9 mouse cellular contexts compared by ENCODE assay signal in the genomic region with DNA sequence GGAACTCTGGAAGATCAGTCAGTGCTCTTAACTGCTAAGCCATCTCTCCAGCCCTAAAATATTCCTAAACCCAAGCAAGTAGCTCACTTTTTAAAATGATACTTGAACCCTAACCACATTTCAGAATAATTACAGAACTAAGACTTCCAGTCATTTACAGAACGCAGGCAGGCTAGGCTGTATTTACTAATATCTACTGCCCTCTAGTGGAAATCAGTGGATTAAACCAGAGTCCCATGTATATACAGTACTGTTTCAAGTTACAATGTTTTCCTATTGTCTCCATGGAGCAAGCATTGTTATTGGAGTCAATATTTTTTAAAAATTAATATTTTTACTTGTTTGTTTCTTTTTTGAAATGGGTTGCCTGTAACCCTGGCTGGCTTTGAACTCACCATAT. TPM values are rescaled to one million over a fixed set of nuclear protein-coding genes. Genes with fewer than 3 reads are reported as not detected.
DNase-seq lines count a peak whose midpoint lies in the region; ATAC-seq and TF ChIP-seq lines count a peak whose summit lies in the region.
"Had no signal": no experiment of that assay in that cellular context is flagged by ENCODE, and none has a peak within 500 bp of the region (broad histone marks: within the 10 kb centered on the region; RNA-seq: fewer than 3 reads in every experiment).

No protein-coding gene starts in this region.

- no peaks in the 10 kb centered on the region for H3K27me3 ChIP-seq in heart, embryonic 16.5 days (ENCODE audit: control insufficient read depth, insufficient read depth, low read length)
- H3K27me3 ChIP-seq in heart, embryonic 10.5 days (ENCODE audit: insufficient read depth, poor library complexity, severe bottlenecking): no peaks in the 10 kb centered on the region
- H3K27me3 ChIP-seq in hindbrain, postnatal 0 days (ENCODE audit: insufficient read depth, low read length): no peaks in the 10 kb centered on the region
- H3K27me3 ChIP-seq: stomach, embryonic 15.5 days had no signal

- DNase-seq in heart, embryonic 10.5 days (ENCODE audit: low spot score): no peak
- DNase-seq in 416B (ENCODE audit: low read depth): peak; percentile 79
- peak; percentile 81 for DNase-seq in hindbrain, postnatal 0 days (ENCODE audit: low spot score)
- DNase-seq in retina, postnatal 1 day: peak; percentile 69
- DNase-seq in spleen, adult 12 weeks (ENCODE audit: low spot score): no peak
- DNase-seq in urinary bladder, postnatal 25 days (ENCODE audit: low spot score): no peak

- no peak overlapping the region for H3K4me2 ChIP-seq in heart, embryonic 16.5 days (ENCODE audit: low read depth, low read length)
- no peak overlapping the region for H3K4me2 ChIP-seq in hindbrain, postnatal 0 days (ENCODE audit: low read depth, low read length)
- H3K4me2 ChIP-seq: stomach, embryonic 15.5 days had no signal

- no peak overlapping the region for H3K9ac ChIP-seq in heart, embryonic 16.5 days (ENCODE audit: low read length)
- H3K9ac ChIP-seq in hindbrain, postnatal 0 days (replicated peaks; ENCODE audit: low read length): no peak overlapping the region
- H3K9ac ChIP-seq: stomach, embryonic 15.5 days had no signal

- H3K36me3 ChIP-seq in heart, embryonic 16.5 days (ENCODE audit: control insufficient read depth, insufficient read depth): no peaks in the 10 kb centered on the region
- no peaks in the 10 kb centered on the region for H3K36me3 ChIP-seq in heart, embryonic 10.5 days
- no peaks in the 10 kb centered on the region for H3K36me3 ChIP-seq in hindbrain, postnatal 0 days (ENCODE audit: insufficient read depth, low read length)
- H3K36me3 ChIP-seq: stomach, embryonic 15.5 days had no signal

- no peak overlapping the region for H3K27ac ChIP-seq in heart, embryonic 16.5 days (ENCODE audit: low read length)
- H3K27ac ChIP-seq in heart, embryonic 10.5 days: no peak overlapping the region
- H3K27ac ChIP-seq in hindbrain, postnatal 0 days: no peak overlapping the region
- H3K27ac ChIP-seq: stomach, embryonic 15.5 days had no signal

- no peak overlapping the region for H3K4me3 ChIP-seq in heart, embryonic 16.5 days (ENCODE audit: low read length)
- no peak overlapping the region for H3K4me3 ChIP-seq in heart, embryonic 10.5 days
- no peak overlapping the region for H3K4me3 ChIP-seq in hindbrain, postnatal 0 days (ENCODE audit: low read length)
- H3K4me3 ChIP-seq: stomach, embryonic 15.5 days had no signal

- 11% methylated on average over 1 of the region's 1 CpGs for WGBS in heart, embryonic 16.5 days
- WGBS in heart, embryonic 10.5 days: 23% methylated on average over 1 of the region's 1 CpGs
- 25% methylated on average over 1 of the region's 1 CpGs for WGBS in hindbrain, postnatal 0 days

- peak; percentile 69 for TF ChIP-seq CTCF in hindbrain, postnatal 0 days (IDR thresholded peaks at IDR 0.05; ENCODE audit: low read depth)

- no peaks in the 10 kb centered on the region for H3K4me1 ChIP-seq in heart, embryonic 16.5 days (ENCODE audit: control insufficient read depth, insufficient read depth, low read length)
- peaks cover 3% of the 10 kb centered on the region; the same call in 1 of the 2 replicates for H3K4me1 ChIP-seq in heart, embryonic 10.5 days
- H3K4me1 ChIP-seq in hindbrain, postnatal 0 days (ENCODE audit: insufficient read depth, low read length): no peaks in the 10 kb centered on the region
- H3K4me1 ChIP-seq: stomach, embryonic 15.5 days had no signal

- ATAC-seq in heart, embryonic 16.5 days (replicated peaks; ENCODE audit: extremely low read depth, insufficient read depth, low FRiP score): peak; percentile 72; the same call in 1 of the 2 replicates
- ATAC-seq in activated CD4-positive, CD25-positive, alpha-beta regulatory T cell, adult 4 months: peak; percentile 88
- ATAC-seq in hindbrain, postnatal 0 days: peak; percentile 85

- no peaks in the 10 kb centered on the region for H3K9me3 ChIP-seq in heart, embryonic 16.5 days (replicated peaks; ENCODE audit: control insufficient read depth, low read length)
- no peaks in the 10 kb centered on the region for H3K9me3 ChIP-seq in heart, embryonic 10.5 days
- no peaks in the 10 kb centered on the region for H3K9me3 ChIP-seq in hindbrain, postnatal 0 days (ENCODE audit: low read length)
- H3K9me3 ChIP-seq: stomach, embryonic 15.5 days had no signal

RNA-seq across cellular contexts. Expression of a gene that starts 17.7 kb away (rescaled TPM):
- polyA plus RNA-seq in heart, embryonic 16.5 days (2015; fragmentation: Nextera tagmentation; extraction: Ambion mirVana): 2.4 and 2.6 TPM in 2 replicates
- 4.7 and 8.5 TPM in 2 replicates for polyA plus RNA-seq in heart, embryonic 10.5 days (2016; fragmentation: Nextera tagmentation; extraction: Ambion mirVana)
- under 1 TPM in 1 of 2 experiments, not detected in 1; 0.73 TPM for polyA plus RNA-seq in activated CD4-positive, CD25-positive, alpha-beta regulatory T cell, adult 4 months (2017; shearing (Covaris generic))
- total RNA-seq in hindbrain, postnatal 0 days (2014; rRNA removed): not detected in 2 replicates
- polyA plus RNA-seq in hindbrain, postnatal 0 days (2015; fragmentation: Nextera tagmentation; extraction: Ambion mirVana): 0.26 and 0.61 TPM in 2 replicates

RNA-seq across cellular contexts. Expression of a gene that starts 36.3 kb away (rescaled TPM):
- polyA plus RNA-seq in heart, embryonic 16.5 days (2015; fragmentation: Nextera tagmentation; extraction: Ambion mirVana): 18.9 and 20.3 TPM in 2 replicates
- polyA plus RNA-seq in heart, embryonic 10.5 days (2016; fragmentation: Nextera tagmentation; extraction: Ambion mirVana): 23.7 and 30.8 TPM in 2 replicates
- 10 to 100 TPM; 16.3 to 17.6 TPM for polyA plus RNA-seq in activated CD4-positive, CD25-positive, alpha-beta regulatory T cell, adult 4 months (2017; shearing (Covaris generic))
- 9.0 and 9.1 TPM in 2 replicates for total RNA-seq in hindbrain, postnatal 0 days (2014; rRNA removed)
- polyA plus RNA-seq in hindbrain, postnatal 0 days (2015; fragmentation: Nextera tagmentation; extraction: Ambion mirVana): 4.1 and 4.4 TPM in 2 replicates

Comparison
In these comparisons a context has a peak if more than half of its experiments do, and no peak if none do; other contexts are left out.
1. DNase-seq: peak in 416B (single experiment), hindbrain, postnatal 0 days (single experiment) and retina, postnatal 1 day (single experiment); none in heart, embryonic 10.5 days (single experiment), spleen, adult 12 weeks (single experiment) and urinary bladder, postnatal 25 days (single experiment).
2. Peak in every context shown above with its lines, with median percentiles within 50 percentile points of each other: ATAC-seq.